Comparison of ENCODE assay signal across 18 mouse cellular contexts in the genomic region with DNA sequence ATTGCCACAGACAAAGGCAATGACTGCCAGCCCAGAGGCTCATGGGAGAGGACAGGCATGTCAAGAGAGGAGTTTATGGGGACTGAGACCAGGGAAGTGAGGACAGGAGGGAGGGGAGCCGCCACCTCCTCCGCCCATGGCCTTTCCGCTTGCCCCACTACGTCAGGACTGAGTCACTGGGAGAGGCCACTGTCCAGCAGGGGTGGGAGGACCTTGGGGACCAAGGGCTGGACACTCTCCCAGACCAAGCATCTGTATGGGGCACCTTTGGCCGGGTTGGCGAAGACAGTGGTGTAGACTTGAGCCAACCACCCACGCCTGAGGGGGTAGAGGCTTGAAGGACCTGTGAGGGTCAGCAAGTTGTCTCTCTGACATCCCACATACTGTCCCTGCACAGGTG. TPM values are rescaled to one million over a fixed set of nuclear protein-coding genes. Genes with fewer than 3 reads are reported as not detected.
DNase-seq lines count a peak whose midpoint lies in the region; ATAC-seq and TF ChIP-seq lines count a peak whose summit lies in the region.
"Had no signal": no experiment of that assay in that cellular context is flagged by ENCODE, and none has a peak within 500 bp of the region (broad histone marks: within the 10 kb centered on the region; RNA-seq: fewer than 3 reads in every experiment).

No protein-coding gene starts in this region.

- no peaks in the 10 kb centered on the region for H3K36me3 ChIP-seq in heart, embryonic 12.5 days
- H3K36me3 ChIP-seq in C2C12 (ENCODE audit: control insufficient read depth, insufficient read depth): no peaks in the 10 kb centered on the region
- no peaks in the 10 kb centered on the region for H3K36me3 ChIP-seq in hindbrain, embryonic 12.5 days
- H3K36me3 ChIP-seq in kidney, embryonic 15.5 days: no peaks in the 10 kb centered on the region
- H3K36me3 ChIP-seq: G1E; heart, embryonic 15.5 days; limb, embryonic 12.5 days; midbrain, embryonic 15.5 days; neural tube, embryonic 12.5 days had no signal

- no peak for ATAC-seq in heart, embryonic 12.5 days (ENCODE audit: insufficient number of reproducible peaks, low FRiP score)
- no peak for ATAC-seq in hindbrain, embryonic 12.5 days (ENCODE audit: low FRiP score)
- ATAC-seq in kidney, embryonic 15.5 days (replicated peaks; ENCODE audit: low FRiP score): no peak
- ATAC-seq: forebrain, postnatal 0 days; midbrain, embryonic 15.5 days had no signal

- H3K9me3 ChIP-seq in heart, embryonic 12.5 days (replicated peaks): no peaks in the 10 kb centered on the region
- H3K9me3 ChIP-seq in hindbrain, embryonic 12.5 days (replicated peaks): no peaks in the 10 kb centered on the region
- no peaks in the 10 kb centered on the region for H3K9me3 ChIP-seq in kidney, embryonic 15.5 days (replicated peaks)
- H3K9me3 ChIP-seq: G1E; heart, embryonic 15.5 days; limb, embryonic 12.5 days; midbrain, embryonic 15.5 days; neural tube, embryonic 12.5 days had no signal

- DNase-seq in heart, adult 11 months: peak; percentile 96
- DNase-seq in adrenal gland, postnatal 25 days: peak; percentile 71
- DNase-seq in heart, postnatal 14 days: peak; percentile 37 to 47
- no peak for DNase-seq in urinary bladder, postnatal 25 days (ENCODE audit: low spot score)
- DNase-seq: cerebellum, adult 9-11 months; embryo, embryonic 11 days; forebrain, postnatal 0 days; thymus, adult 2 months had no signal

- H3K4me1 ChIP-seq in heart, embryonic 12.5 days (replicated peaks): peaks cover 23% of the 10 kb centered on the region
- H3K4me1 ChIP-seq in hindbrain, embryonic 12.5 days: peaks cover 31% of the 10 kb centered on the region
- peaks cover 57% of the 10 kb centered on the region for H3K4me1 ChIP-seq in kidney, embryonic 15.5 days

- no peak overlapping the region for H3K27ac ChIP-seq in heart, embryonic 12.5 days (ENCODE audit: poor library complexity, severe bottlenecking)
- H3K27ac ChIP-seq in hindbrain, embryonic 12.5 days: no peak overlapping the region
- H3K27ac ChIP-seq in kidney, embryonic 15.5 days: no peak overlapping the region
- H3K27ac ChIP-seq: heart, embryonic 15.5 days; kidney, postnatal 0 days; limb, embryonic 12.5 days; midbrain, embryonic 15.5 days; neural tube, embryonic 12.5 days had no signal

- no peak overlapping the region for H3K9ac ChIP-seq in heart, embryonic 12.5 days
- no peak overlapping the region for H3K9ac ChIP-seq in hindbrain, embryonic 12.5 days
- H3K9ac ChIP-seq in kidney, embryonic 15.5 days: no peak overlapping the region
- H3K9ac ChIP-seq: forebrain, postnatal 0 days; heart, embryonic 15.5 days; limb, embryonic 12.5 days; midbrain, embryonic 15.5 days; neural tube, embryonic 12.5 days had no signal

- H3K79me3 ChIP-seq in C2C12 (ENCODE audit: low read depth): no peaks in the 10 kb centered on the region

- H3K79me2 ChIP-seq in C2C12 (ENCODE audit: control insufficient read depth, insufficient read depth): no peaks in the 10 kb centered on the region

- H3ac ChIP-seq in C2C12 (ENCODE audit: control insufficient read depth, insufficient read length, low read depth): no peak overlapping the region

- 89% methylated on average over 7 of the region's 7 CpGs for WGBS in heart, embryonic 12.5 days
- WGBS in hindbrain, embryonic 12.5 days: 90% methylated on average over 7 of the region's 7 CpGs
- WGBS in kidney, embryonic 15.5 days: 82% methylated on average over 7 of the region's 7 CpGs

- peaks cover 70% of the 10 kb centered on the region for H3K27me3 ChIP-seq in heart, embryonic 12.5 days (replicated peaks)
- no peaks in the 10 kb centered on the region for H3K27me3 ChIP-seq in C2C12 (ENCODE audit: control insufficient read depth, insufficient read depth, insufficient read length)
- H3K27me3 ChIP-seq in hindbrain, embryonic 12.5 days: 0 out of 2 replicates have a peak, but pooled peaks cover 3% of the 10 kb centered on the region
- peaks cover 19% of the 10 kb centered on the region; the same call in 1 of the 2 replicates for H3K27me3 ChIP-seq in kidney, embryonic 15.5 days
- H3K27me3 ChIP-seq: midbrain, embryonic 15.5 days; neural tube, embryonic 12.5 days had no signal

- H3K4me2 ChIP-seq in heart, embryonic 12.5 days: no peak overlapping the region
- H3K4me2 ChIP-seq in hindbrain, embryonic 12.5 days (replicated peaks): no peak overlapping the region
- no peak overlapping the region for H3K4me2 ChIP-seq in kidney, embryonic 15.5 days
- H3K4me2 ChIP-seq: heart, embryonic 15.5 days; limb, embryonic 12.5 days; midbrain, embryonic 15.5 days; neural tube, embryonic 12.5 days had no signal

- intact Hi-C loops in heart, postnatal 14 days (cut with DNase I): no loop called here

- H3K4me3 ChIP-seq in heart, embryonic 12.5 days: no peak overlapping the region
- no peak overlapping the region for H3K4me3 ChIP-seq in C2C12 (ENCODE audit: insufficient read depth, poor library complexity, severe bottlenecking)
- H3K4me3 ChIP-seq in hindbrain, embryonic 12.5 days: no peak overlapping the region
- H3K4me3 ChIP-seq in kidney, embryonic 15.5 days (replicated peaks): no peak overlapping the region
- H3K4me3 ChIP-seq: heart, embryonic 15.5 days; limb, embryonic 12.5 days; midbrain, embryonic 15.5 days; neural tube, embryonic 12.5 days had no signal

- TF ChIP-seq CTCF in C2C12 (IDR thresholded peaks at IDR 0.05; ENCODE audit: control insufficient read depth, insufficient read depth, insufficient read length): no peak

TF ChIP-seq in C2C12, 6 proteins besides CTCF, POLR2A, EP300 and RAD21:
- TF ChIP-seq FOSL1 (IDR thresholded peaks at IDR 0.05; ENCODE audit: insufficient read depth, low read length, poor library complexity, severe bottlenecking): peak; percentile 43
- TF ChIP-seq MYOD1 (IDR thresholded peaks at IDR 0.05; ENCODE audit: control insufficient read depth, insufficient read length, low read depth): no peak
- TF ChIP-seq MAX (IDR thresholded peaks at IDR 0.05): peak; percentile 39
- TF ChIP-seq CEBPB (IDR thresholded peaks at IDR 0.05; ENCODE audit: low read depth): no peak

RNA-seq across cellular contexts. Expression of a gene that starts 40.8 kb away (rescaled TPM):
- 0.14 TPM in 1 of 2 replicates, not detected in the other for polyA plus RNA-seq in heart, embryonic 12.5 days (2016; fragmentation: Nextera tagmentation; extraction: Ambion mirVana)
- polyA plus RNA-seq in C2C12 (2012; fragmentation: generic; extraction: Trizol): 0.37 TPM
- not detected in 2 replicates for total RNA-seq in adrenal gland, postnatal 25 days (2021)
- total RNA-seq in heart, postnatal 14 days (2021): under 1 TPM in 1 of 2 experiments, not detected in 1; 0.17 TPM
- polyA plus RNA-seq in hindbrain, embryonic 12.5 days (2016; fragmentation: Nextera tagmentation; extraction: Ambion mirVana): 0.21 and 1.2 TPM in 2 replicates
- polyA plus RNA-seq in kidney, embryonic 15.5 days (2015; fragmentation: Nextera tagmentation; extraction: Ambion mirVana): not detected in 2 replicates
- total RNA-seq: forebrain, postnatal 0 days had no signal
- polyA plus RNA-seq: G1E; kidney, postnatal 0 days; midbrain, embryonic 15.5 days had no signal
